Mouse (Mus musculus) heart, embryonic 10.5 days (tissue): ENCODE measurements around the gene Fbxo33. TPM values are rescaled to one million over a fixed set of nuclear protein-coding genes. Genes with fewer than 3 reads are reported as not detected.

Experiments
- DNase-seq: peaks from one replicate; pipeline ENCODE4 v3.0.0-alpha.2; 2017; ENCODE audit warnings: low spot score
- H3K27ac ChIP-seq: fragments of 300-500 bp; sonication (generic); 2 replicates; pipeline ENCODE4 v1.5.1; 2016; ENCODE audit warnings: mild to moderate bottlenecking
- H3K27me3 ChIP-seq: fragments of 300-500 bp; sonication (generic); 2 replicates; pipeline ENCODE4 v1.6.1; 2016; ENCODE audit warnings: mild to moderate bottlenecking; ENCODE audit not compliant: poor library complexity, insufficient read depth, severe bottlenecking
- H3K36me3 ChIP-seq: fragments of 300-500 bp; sonication (generic); 2 replicates; pipeline ENCODE4 v1.6.1; 2016; ENCODE audit warnings: mild to moderate bottlenecking, moderate library complexity
- H3K4me1 ChIP-seq: fragments of 300-500 bp; sonication (generic); 2 replicates; pipeline ENCODE4 v1.6.1; 2016; ENCODE audit warnings: mild to moderate bottlenecking
- H3K4me3 ChIP-seq: fragments of 300-500 bp; sonication (generic); 2 replicates; pipeline ENCODE4 v1.5.1; 2016; ENCODE audit warnings: mild to moderate bottlenecking, moderate library complexity
- H3K9me3 ChIP-seq: fragments of 300-500 bp; sonication (generic); 2 replicates; pipeline ENCODE4 v1.6.1; 2016; ENCODE audit warnings: mild to moderate bottlenecking, moderate library complexity
- WGBS: fragments of 180-500 bp; shearing (Covaris S2); methylation state at CpG from one replicate; pipeline ENCODE4 v1.1.7; 2016; 5-methylcytosine and 5-hydroxymethylcytosine counted together
- microRNA-seq: library from miRNA; unstranded; fragments of <30 nt; microRNA quantifications from one replicate; pipeline ENCODE4, GENCODE M21; 2017
- polyA plus RNA-seq: library from polyadenylated mRNA; unstranded; fragments of >200 nt; fragmentation: Nextera tagmentation; extraction: Ambion mirVana; gene quantifications from 2 replicates; pipeline ENCODE4 v1.2.1, GENCODE M21; 2016

The Fbxo33 gene
- polyA plus RNA-seq, 1 experiment from 2014 or later: 6.1 TPM

DNA sequence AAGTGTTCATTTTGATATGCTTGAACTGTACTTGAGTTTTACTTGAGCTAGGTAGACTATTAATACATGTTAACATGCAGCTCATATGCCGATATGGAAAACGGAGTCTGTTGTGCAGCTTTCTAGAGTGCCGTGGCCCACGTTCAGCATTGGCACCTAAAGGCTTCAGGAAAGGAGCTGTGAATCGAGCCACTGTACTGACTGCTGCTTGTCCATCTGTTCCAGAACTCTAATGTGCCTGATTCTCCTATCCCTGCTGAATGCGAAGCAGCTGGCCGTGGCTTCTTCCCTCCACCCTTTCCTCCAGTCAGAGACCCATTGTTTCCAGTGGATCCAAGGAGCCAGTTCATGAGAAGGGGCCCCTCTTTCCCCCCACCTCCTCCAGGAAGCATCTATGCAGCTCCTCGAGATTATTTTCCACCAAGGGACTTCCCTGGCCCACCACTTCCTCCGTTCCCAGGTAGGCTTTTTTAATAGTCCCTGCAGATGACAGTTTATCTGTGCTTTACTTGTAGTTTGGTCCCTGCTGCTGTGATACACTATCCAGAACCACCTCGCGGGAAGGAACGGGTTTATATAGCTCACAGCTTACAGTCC, 31.3 kb downstream of the Fbxo33 start:
- peaks cover 75% of the 10 kb centered on the region for H3K36me3 ChIP-seq
- no peaks in the 10 kb centered on the region for H3K4me1 ChIP-seq
- H3K9me3 ChIP-seq: no peaks in the 10 kb centered on the region
- no peaks in the 10 kb centered on the region for H3K27me3 ChIP-seq
- H3K27ac ChIP-seq: no peak overlapping the region
- no peak for DNase-seq
- H3K4me3 ChIP-seq: no peak overlapping the region
- 77% methylated on average over 12 of the region's 12 CpGs for WGBS

DNA sequence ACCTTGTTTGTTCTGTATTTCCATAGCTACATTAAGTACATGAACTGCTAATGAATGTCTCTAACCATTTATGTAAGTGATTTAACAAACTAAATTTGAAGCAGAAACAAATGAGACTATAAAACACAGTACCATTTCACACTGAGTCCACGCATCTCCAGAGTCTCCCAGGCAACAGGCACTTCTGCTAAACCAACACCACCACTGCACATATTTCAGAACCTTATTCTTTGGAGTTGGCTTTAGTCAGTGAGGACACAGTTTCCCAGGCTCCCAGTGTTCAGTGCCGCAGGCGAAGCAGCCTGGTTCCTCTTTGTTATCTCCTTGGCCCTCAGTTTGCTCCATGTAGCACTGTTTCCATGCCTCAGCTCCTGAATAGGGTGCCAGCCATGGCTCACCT, 41.7 kb downstream of the Fbxo33 start:
- DNase-seq: no peak
- Histone ChIP-seq H3K27me3 (no peaks in the 10 kb centered on the region), H3K4me1 (no peaks in the 10 kb centered on the region), H3K27ac (no peak overlapping the region), H3K36me3 (peaks cover 81% of the 10 kb centered on the region), H3K9me3 (no peaks in the 10 kb centered on the region), H3K4me3 (no peak overlapping the region)
- WGBS: 90% methylated on average over 3 of the region's 3 CpGs

DNA sequence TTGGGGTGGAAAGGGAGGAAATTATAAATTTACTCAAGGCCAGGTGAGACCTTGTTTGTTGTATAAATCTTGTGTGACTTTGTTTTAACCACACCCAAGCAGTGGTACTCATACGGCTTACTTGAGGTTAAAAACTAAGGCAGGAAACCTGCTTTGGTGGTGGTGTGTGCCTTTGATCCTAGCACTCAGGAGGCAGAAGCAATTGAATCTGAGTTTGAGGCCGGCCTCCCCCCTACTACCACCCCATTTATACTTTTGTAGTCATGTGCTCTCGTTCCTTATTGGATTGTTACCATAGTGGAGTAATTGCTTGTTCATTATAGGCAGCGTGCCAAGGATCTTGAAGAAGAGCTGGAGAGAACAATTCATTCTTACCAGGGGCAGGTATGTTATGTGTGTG, 49.6 kb downstream of the Fbxo33 start:
- H3K4me3 ChIP-seq: no peak overlapping the region
- no peak for DNase-seq
- H3K27me3 ChIP-seq: no peaks in the 10 kb centered on the region
- H3K27ac ChIP-seq: no peak overlapping the region
- H3K9me3 ChIP-seq: no peaks in the 10 kb centered on the region
- H3K36me3 ChIP-seq: peaks cover 52% of the 10 kb centered on the region
- no peaks in the 10 kb centered on the region for H3K4me1 ChIP-seq
- WGBS: 92% methylated on average over 4 of the region's 4 CpGs

DNA sequence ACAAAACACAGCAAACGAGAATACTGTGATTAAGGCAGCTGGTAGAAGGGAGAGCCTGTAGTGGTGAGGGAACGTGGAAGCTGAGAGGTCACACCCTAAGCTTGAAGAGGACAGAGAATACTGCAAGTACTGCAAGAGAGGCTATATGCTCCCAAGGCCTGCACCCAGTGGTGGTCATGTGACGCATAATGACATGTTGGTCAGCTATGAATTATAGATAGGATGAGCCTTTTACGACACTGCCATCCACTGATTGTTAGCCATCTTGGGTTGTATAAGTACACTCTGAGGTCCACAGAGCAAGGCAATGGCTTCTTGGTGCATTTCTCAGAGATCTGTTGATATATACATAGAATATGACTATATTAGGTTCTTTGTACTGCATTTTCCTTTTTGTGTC, 53.0 kb downstream of the Fbxo33 start:
- Histone ChIP-seq H3K36me3 (peaks cover 65% of the 10 kb centered on the region), H3K9me3 (no peaks in the 10 kb centered on the region), H3K27ac (no peak overlapping the region), H3K27me3 (no peaks in the 10 kb centered on the region), H3K4me3 (no peak overlapping the region), H3K4me1 (no peaks in the 10 kb centered on the region)
- DNase-seq: no peak
- WGBS: 94% methylated on average over 4 of the region's 4 CpGs

DNA sequence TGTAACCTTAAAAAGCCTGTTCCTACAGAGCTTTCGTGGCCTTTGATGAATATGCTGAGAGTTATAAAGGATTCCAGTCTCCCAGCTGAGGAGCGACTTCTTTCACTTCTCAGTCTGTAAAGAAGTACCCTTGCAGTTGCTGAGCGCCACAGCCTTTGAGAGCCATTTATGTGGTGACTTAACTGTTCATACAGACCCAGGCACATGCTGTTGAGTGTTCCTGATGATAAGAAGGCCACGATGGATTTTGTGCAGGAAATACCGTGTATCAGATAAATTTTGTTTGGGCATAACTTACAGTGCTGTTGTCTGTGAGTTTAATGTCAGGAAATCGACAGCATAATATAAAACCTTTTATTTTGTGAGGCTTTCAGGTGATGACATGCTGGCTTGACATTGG, 55.0 kb downstream of the Fbxo33 start:
- WGBS: 85% methylated on average over 6 of the region's 6 CpGs
- H3K36me3 ChIP-seq: peaks cover 63% of the 10 kb centered on the region
- no peaks in the 10 kb centered on the region for H3K9me3 ChIP-seq
- no peak for DNase-seq
- no peak overlapping the region for H3K27ac ChIP-seq
- H3K4me1 ChIP-seq: no peaks in the 10 kb centered on the region
- no peaks in the 10 kb centered on the region for H3K27me3 ChIP-seq
- H3K4me3 ChIP-seq: no peak overlapping the region

DNA sequence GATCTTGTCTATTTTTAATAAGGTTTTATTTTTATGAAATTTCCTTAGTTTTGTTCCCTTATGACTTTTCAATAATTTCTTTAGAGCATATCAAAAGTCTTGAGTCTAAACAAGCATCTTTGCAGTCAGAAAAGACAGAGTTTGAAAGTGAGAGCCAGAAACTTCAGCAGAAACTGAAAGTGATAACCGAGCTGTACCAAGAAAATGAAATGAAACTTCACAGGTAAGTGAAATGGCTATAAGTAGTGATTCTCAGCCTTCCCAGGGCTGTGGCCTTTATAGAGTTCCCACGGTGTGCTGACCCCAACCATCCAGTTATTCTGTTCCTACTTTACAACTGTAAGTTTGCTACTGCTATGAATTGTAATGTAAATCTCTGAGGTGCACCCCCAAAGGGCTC, 56.7 kb downstream of the Fbxo33 start:
- peaks cover 72% of the 10 kb centered on the region for H3K36me3 ChIP-seq
- WGBS: 89% methylated on average over 2 of the region's 2 CpGs
- no peaks in the 10 kb centered on the region for H3K9me3 ChIP-seq
- no peak overlapping the region for H3K4me3 ChIP-seq
- no peak for DNase-seq
- H3K4me1 ChIP-seq: no peaks in the 10 kb centered on the region
- H3K27me3 ChIP-seq: no peaks in the 10 kb centered on the region
- H3K27ac ChIP-seq: no peak overlapping the region

DNA sequence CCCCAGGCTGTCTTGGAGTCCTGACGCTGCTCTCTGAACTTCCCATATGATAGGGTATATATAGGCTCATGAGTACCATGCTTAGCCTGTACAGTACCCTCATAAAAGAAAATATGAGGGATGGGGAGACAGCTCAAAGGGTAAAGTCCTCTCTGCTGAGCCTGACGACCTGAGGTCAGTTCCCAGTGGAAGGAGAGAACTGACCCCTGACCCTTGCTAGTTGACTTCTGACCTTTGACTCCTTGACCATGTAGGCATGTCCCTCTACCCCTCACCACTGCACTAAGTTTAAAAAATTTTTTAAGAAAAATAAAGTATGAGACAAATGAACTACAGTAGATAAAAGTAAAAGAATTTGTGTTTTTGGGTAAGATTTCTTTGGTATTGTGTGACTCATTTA, 58.4 kb downstream of the Fbxo33 start:
- Histone ChIP-seq H3K4me1 (no peaks in the 10 kb centered on the region), H3K27me3 (no peaks in the 10 kb centered on the region), H3K4me3 (no peak overlapping the region), H3K27ac (no peak overlapping the region), H3K36me3 (peaks cover 85% of the 10 kb centered on the region), H3K9me3 (no peaks in the 10 kb centered on the region)
- DNase-seq: no peak
- WGBS: 66% methylated on average over 2 of the region's 2 CpGs

Small RNA genes within 50 kb of the gene (microRNA-seq; reads per million reads assigned to microRNA genes)
- gene Gm27284: not detected

Other genes starting within 250 kb of the Fbxo33 start
- 77.3 and 84.6 TPM in 2 replicates for gene Sec23a, start 207.7 kb downstream of the Fbxo33 start, polyA plus RNA-seq
- 30.1 and 35.6 TPM in 2 replicates for gene Gemin2, start 206.3 kb downstream of the Fbxo33 start, polyA plus RNA-seq
- 75.5 and 82.4 TPM in 2 replicates for gene Trappc6b, start 158.3 kb downstream of the Fbxo33 start, polyA plus RNA-seq
- 76.5 and 89.5 TPM in 2 replicates for gene Pnn, start 152.8 kb downstream of the Fbxo33 start, polyA plus RNA-seq
- gene Mia2, start 123.9 kb downstream of the Fbxo33 start, polyA plus RNA-seq: 38.0 and 50.8 TPM in 2 replicates